Mouse (Mus musculus) heart, embryonic 14.5 days (tissue): ENCODE data around the gene Dusp2. TPM values are rescaled to one million over a fixed set of nuclear protein-coding genes. Genes with fewer than 3 reads are reported as not detected.
A peak's percentile ranks its signal among the peaks of the same experiment; 100 is the strongest.

Source experiments
- ATAC-seq: fragments of 200-750 bp; cut with Nextera tagmentation; 2 replicates; pipeline ENCODE4 v1.8.0; 2017; ENCODE audit warnings: low read depth, moderate TSS enrichment; ENCODE audit not compliant: insufficient number of reproducible peaks, insufficient read depth, low FRiP score
- H3K27ac ChIP-seq, 2 experiments: fragments of 200-500 bp in 1 of 2; fragments of 300-500 bp in 1 of 2; sonication (generic) in 1 of 2; replicated peaks in 1 of 2; 2 replicates each; pipeline ENCODE4 v1.5.1; 2012 to 2014; ENCODE audit warnings: low read depth in 2 of 2, low read length in 2 of 2, control low read depth in 1 of 2, mild to moderate bottlenecking in 1 of 2, mixed read lengths in 1 of 2; ENCODE audit not compliant: control insufficient read depth in 1 of 2, insufficient read depth in 1 of 2
- H3K27me3 ChIP-seq: fragments of 300-500 bp; sonication (generic); 2 replicates; pipeline ENCODE4 v1.6.1; 2014; ENCODE audit warnings: mild to moderate bottlenecking, low read length, control low read depth; ENCODE audit not compliant: control insufficient read depth, insufficient read depth
- H3K36me3 ChIP-seq: fragments of 300-500 bp; sonication (generic); 2 replicates; pipeline ENCODE4 v1.6.1; 2014; ENCODE audit warnings: mild to moderate bottlenecking, control low read depth, low read length, mixed read lengths; ENCODE audit not compliant: control insufficient read depth, insufficient read depth
- H3K4me1 ChIP-seq, 2 experiments: fragments of 200-500 bp in 1 of 2; fragments of 300-500 bp in 1 of 2; sonication (generic) in 1 of 2; 2 replicates each; pipeline ENCODE4 v1.6.1; 2012 to 2014; ENCODE audit warnings: low read length in 2 of 2, control low read depth in 1 of 2, mixed read lengths in 1 of 2; ENCODE audit not compliant: control insufficient read depth in 2 of 2, insufficient read depth in 2 of 2
- H3K4me2 ChIP-seq: fragments of 300-500 bp; sonication (generic); 2 replicates; pipeline ENCODE4 v1.6.1; 2014; ENCODE audit warnings: mild to moderate bottlenecking, low read length
- H3K4me3 ChIP-seq, 2 experiments: fragments of 200-500 bp in 1 of 2; fragments of 300-500 bp in 1 of 2; sonication (generic) in 1 of 2; 2 replicates each; pipeline ENCODE4 v1.5.1; 2012 to 2014; ENCODE audit warnings: low read length in 2 of 2, mild to moderate bottlenecking in 2 of 2, control low read depth in 1 of 2, low read depth in 1 of 2, moderate library complexity in 1 of 2; ENCODE audit not compliant: control insufficient read depth in 1 of 2, insufficient read depth in 1 of 2
- H3K9ac ChIP-seq: fragments of 300-500 bp; sonication (generic); 2 replicates; pipeline ENCODE4 v1.6.1; 2014; ENCODE audit warnings: mild to moderate bottlenecking, low read length
- H3K9me3 ChIP-seq: fragments of 300-500 bp; sonication (generic); 2 replicates; pipeline ENCODE4 v1.6.1; 2016; ENCODE audit warnings: low read length, control low read depth; ENCODE audit not compliant: control insufficient read depth
- WGBS: fragments of 180-500 bp; shearing (Covaris S2); extraction: QIAGEN DNeasy Blood & Tissue Kit; methylation state at CpG from one replicate; pipeline ENCODE4 v1.1.7; 2014; 5-methylcytosine and 5-hydroxymethylcytosine counted together
- polyA plus RNA-seq: library from polyadenylated mRNA; unstranded; fragments of >200 nt; fragmentation: Nextera tagmentation; extraction: Ambion mirVana; gene quantifications from 2 replicates; pipeline ENCODE4 v1.2.1, GENCODE M21; 2014

The Dusp2 gene
- polyA plus RNA-seq, 1 experiment from 2014 or later = 15.9 TPM

DNA sequence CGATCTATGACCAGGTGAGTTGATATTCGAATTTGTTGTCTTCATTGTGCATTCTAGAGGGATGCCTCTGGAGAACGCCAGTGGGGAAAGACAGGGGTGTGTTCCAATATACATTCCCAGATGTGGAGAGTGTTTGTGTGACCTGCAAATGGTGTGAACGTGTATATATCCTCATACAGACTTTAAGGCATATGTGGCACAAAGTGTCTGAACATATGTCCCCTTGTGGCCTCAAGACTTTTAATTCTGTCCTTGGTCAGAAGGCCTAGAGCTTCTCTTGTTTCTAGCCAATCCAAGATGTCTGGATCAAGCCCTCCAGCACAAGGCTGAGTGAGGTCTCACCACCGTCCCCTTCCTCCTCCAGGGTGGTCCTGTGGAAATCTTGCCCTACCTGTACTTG is 926 bp downstream of the Dusp2 start:
- ATAC-seq = no peak
- peak overlapping the region; percentile 56 to 66 for H3K4me3 ChIP-seq
- H3K27ac ChIP-seq = peak overlapping the region in 1 of 2 experiments; percentile 45; a peak in 1 of 4 replicates
- H3K4me2 ChIP-seq = peak overlapping the region; percentile 96
- no peaks in the 10 kb centered on the region for H3K36me3 ChIP-seq
- peak overlapping the region; percentile 75 for H3K9ac ChIP-seq
- 32% methylated on average over 5 of the region's 5 CpGs for WGBS
- H3K9me3 ChIP-seq = no peaks in the 10 kb centered on the region
- H3K27me3 ChIP-seq = peaks cover 8% of the 10 kb centered on the region; the same call in 1 of the 2 replicates
- peaks cover 25 to 35% of the 10 kb centered on the region in 2 experiments for H3K4me1 ChIP-seq

DNA sequence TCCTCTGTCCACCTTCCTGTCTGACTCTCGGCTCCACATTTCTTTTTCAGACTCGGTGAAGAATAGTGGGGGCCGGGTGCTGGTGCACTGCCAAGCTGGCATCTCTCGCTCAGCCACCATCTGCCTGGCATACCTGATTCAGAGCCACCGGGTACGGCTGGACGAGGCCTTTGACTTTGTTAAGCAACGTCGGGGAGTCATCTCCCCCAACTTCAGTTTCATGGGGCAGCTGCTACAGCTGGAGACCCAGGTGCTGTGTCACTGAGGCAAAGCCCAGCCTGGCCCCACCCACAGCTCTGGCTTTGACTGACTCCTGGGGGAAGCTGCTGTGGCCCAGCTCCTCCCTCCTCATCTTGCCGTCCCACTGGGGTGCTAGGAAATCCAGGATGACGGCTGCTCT is 1.6 kb downstream of the Dusp2 start:
- Histone ChIP-seq H3K27me3 (peaks cover 8% of the 10 kb centered on the region; the same call in 1 of the 2 replicates), H3K9me3 (no peaks in the 10 kb centered on the region), H3K4me3 (peak overlapping the region; percentile 56 to 66), H3K36me3 (no peaks in the 10 kb centered on the region), H3K9ac (peak overlapping the region; percentile 75; the same call in 1 of the 2 replicates), H3K4me1 (peaks cover 25 to 35% of the 10 kb centered on the region in 2 experiments), H3K27ac (no peak overlapping the region), H3K4me2 (peak overlapping the region; percentile 96)
- WGBS = 56% methylated on average over 11 of the region's 11 CpGs
- no peak for ATAC-seq

DNA sequence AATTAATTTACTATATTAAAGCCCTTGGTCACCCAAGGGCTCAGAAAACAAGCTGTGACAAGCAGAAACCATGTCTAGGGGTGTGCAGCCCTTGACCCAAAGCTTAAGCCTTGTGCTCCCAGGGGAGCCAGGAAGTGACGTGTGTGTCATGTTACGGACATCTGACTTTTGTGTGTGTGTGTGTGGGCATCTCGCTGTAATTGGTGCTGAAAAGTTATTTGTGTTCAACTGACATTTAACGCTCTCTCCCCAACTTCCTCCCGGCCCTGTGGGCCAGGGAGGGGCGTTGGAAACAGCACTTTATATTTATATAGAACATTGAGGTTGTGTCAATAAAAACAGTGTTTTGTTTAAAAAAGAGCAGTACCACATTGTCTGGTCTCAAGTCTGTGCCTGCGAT is 2.1 kb downstream of the Dusp2 start:
- H3K4me3 ChIP-seq = peak overlapping the region; percentile 21 to 66; a peak in 2 of 4 replicates
- H3K27ac ChIP-seq = no peak overlapping the region
- peaks cover 8% of the 10 kb centered on the region; the same call in 1 of the 2 replicates for H3K27me3 ChIP-seq
- H3K9me3 ChIP-seq = no peaks in the 10 kb centered on the region
- no peaks in the 10 kb centered on the region for H3K36me3 ChIP-seq
- 62% methylated on average over 7 of the region's 7 CpGs for WGBS
- ATAC-seq = no peak
- H3K4me1 ChIP-seq = peaks cover 21 to 31% of the 10 kb centered on the region in 2 experiments
- no peak overlapping the region for H3K9ac ChIP-seq
- H3K4me2 ChIP-seq = peak overlapping the region; percentile 96

DNA sequence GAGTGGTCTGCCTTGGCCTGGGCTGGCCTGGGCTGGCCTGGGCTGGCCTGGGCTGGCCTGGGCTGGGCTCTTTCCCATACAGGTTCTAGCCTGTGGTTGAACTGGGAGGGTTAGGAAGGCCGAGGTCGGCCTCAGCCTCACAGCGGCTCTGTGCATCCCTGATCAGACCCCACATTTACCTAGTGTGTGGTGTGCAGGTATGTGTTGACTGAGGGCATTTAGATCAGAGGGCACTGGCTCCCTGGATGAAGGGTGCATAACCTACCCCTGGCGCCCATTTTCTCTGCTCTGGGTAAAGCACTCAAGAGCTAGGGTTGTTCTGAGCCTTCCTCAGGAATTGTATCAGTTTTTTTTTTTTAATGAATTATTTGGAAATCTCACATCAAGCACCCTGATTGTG is 2.5 kb downstream of the Dusp2 start, which contains the start of gene Astl:
TSS of gene Astl (plus strand) at position 224 of the 400 bp plus-strand sequence.
- 76% methylated on average over 4 of the region's 4 CpGs for WGBS
- Histone ChIP-seq H3K4me2 (peak within 1 kb of the TSS; percentile 96), H3K4me3 (peak within 1 kb of the TSS; percentile 56 to 66), H3K9ac (peak within 1 kb of the TSS; percentile 75; the same call in 1 of the 2 replicates), H3K4me1 (peaks cover 16 to 27% of the 10 kb centered on the region in 2 experiments), H3K27ac (no peak within 1 kb of the TSS), H3K27me3 (peaks cover 10% of the 10 kb centered on the region; the same call in 1 of the 2 replicates), H3K9me3 (no peaks in the 10 kb centered on the region), H3K36me3 (no peaks in the 10 kb centered on the region)
- ATAC-seq = no peak

DNA sequence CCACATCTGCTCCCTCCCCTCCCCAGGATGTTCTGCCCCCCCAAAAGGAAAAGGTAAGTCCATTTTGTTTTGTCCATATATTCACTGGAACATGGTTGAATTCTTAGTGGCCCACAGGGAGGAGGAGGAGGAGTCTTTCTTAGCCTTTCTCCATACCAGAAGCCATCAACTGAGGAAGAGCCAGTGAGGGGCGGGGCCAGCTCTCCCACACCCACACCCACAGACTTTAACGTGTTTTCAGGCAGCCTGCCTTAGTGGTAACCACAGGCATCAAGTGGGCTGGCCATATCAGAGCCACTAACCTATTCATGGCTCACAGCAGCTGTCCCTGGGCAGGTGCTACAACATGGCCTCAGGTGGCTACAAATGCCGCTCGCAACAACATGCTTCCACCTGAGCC is 2.9 kb downstream of the Dusp2 start:
- Histone ChIP-seq H3K4me3 (no peak overlapping the region), H3K9ac (no peak overlapping the region), H3K9me3 (no peaks in the 10 kb centered on the region), H3K27me3 (peaks cover 10% of the 10 kb centered on the region; the same call in 1 of the 2 replicates), H3K4me1 (peaks cover 14 to 22% of the 10 kb centered on the region in 2 experiments), H3K27ac (no peak overlapping the region), H3K36me3 (no peaks in the 10 kb centered on the region), H3K4me2 (no peak overlapping the region)
- ATAC-seq = no peak
- WGBS = 67% methylated on average over 4 of the region's 4 CpGs

DNA sequence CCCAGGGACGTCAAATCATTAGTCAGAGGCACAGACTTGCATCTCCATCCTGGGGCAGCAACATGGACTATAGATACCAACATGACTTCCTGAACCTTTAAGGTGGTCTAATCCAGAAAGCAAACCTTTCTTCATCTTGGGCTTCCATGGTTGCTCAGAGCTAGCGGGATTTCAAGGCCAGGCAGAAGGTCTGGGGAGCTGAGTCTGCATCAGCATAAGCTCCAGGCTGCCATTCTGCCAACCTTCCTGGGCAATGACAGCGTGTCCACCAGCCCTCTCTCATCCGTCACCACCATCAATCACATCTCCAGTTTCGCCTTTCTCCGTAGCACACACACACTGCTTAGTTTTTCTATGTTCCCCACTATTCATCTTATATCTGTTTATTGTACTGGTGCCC is 3.3 kb downstream of the Dusp2 start:
- no peak overlapping the region for H3K4me3 ChIP-seq
- 49% methylated on average over 6 of the region's 6 CpGs for whole genome bisulfite sequencing
- no peak for ATAC-seq

DNA sequence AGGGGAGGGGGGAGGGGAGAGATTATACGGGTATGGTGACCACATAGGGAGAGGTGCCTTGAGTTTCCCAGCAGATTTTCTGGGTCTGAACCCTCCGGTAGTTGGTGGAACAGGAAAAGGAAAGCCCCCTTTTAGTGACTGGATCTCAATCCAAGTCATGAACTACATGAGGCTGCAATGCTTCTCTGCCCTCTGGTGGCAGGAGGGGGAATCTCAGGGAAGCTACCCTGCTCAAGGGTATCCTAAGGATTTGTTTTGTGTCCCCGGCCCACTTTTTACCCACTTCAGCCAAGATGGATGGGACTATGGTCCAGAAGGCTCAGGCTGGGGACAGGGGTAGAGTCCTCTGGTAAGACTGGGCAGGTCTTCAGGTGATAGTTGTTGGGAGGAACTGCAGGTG is 5.2 kb downstream of the Dusp2 start:
- no peak for ATAC-seq
- 0 out of 2 replicates have a peak, but pooled peaks cover 10% of the 10 kb centered on the region for H3K27me3 ChIP-seq
- H3K4me3 ChIP-seq = no peak overlapping the region
- H3K4me2 ChIP-seq = no peak overlapping the region
- peaks cover 4 to 5% of the 10 kb centered on the region in 2 experiments; a peak in 2 of 4 replicates for H3K4me1 ChIP-seq
- no peaks in the 10 kb centered on the region for H3K36me3 ChIP-seq
- no peak overlapping the region for H3K27ac ChIP-seq
- WGBS = 12% methylated on average over 3 of the region's 3 CpGs
- H3K9ac ChIP-seq = no peak overlapping the region
- no peaks in the 10 kb centered on the region for H3K9me3 ChIP-seq

More for the DNA sequence above, 3.3 kb downstream of the Dusp2 start:
- H3K9ac ChIP-seq = no peak overlapping the region
- H3K9me3 ChIP-seq = no peaks in the 10 kb centered on the region
- peaks cover 10% of the 10 kb centered on the region; the same call in 1 of the 2 replicates for H3K27me3 ChIP-seq
- H3K4me1 ChIP-seq = peaks cover 11 to 19% of the 10 kb centered on the region in 2 experiments
- H3K36me3 ChIP-seq = no peaks in the 10 kb centered on the region
- no peak overlapping the region for H3K4me2 ChIP-seq
- H3K27ac ChIP-seq = no peak overlapping the region

DNA sequence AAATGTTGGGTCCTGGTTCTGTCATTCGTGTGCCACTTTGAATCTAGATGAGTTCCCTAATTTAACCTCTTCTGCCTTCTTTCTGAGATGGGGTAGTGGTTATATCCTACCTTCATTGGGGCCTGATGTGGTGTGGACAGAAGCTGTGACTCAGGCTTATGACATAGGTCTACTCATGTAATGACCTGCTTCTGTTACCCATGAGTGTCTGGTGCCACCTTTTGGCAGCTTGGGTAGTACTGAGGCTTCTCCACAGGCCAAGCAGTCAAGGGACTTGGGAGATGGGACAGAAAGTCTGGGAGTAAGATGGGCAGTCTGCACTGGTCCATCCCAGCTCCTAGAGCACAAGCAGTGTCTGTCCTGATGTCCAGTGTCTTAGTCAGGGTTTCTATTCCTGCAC is 10.4 kb downstream of the Dusp2 start:
- no peaks in the 10 kb centered on the region for H3K36me3 ChIP-seq

More for the DNA sequence above, 10.4 kb downstream of the Dusp2 start:
- no peak overlapping the region for H3K9ac ChIP-seq
- H3K27me3 ChIP-seq = 0 out of 2 replicates have a peak, but pooled peaks cover 2% of the 10 kb centered on the region
- H3K4me1 ChIP-seq = no peaks in the 10 kb centered on the region
- no peak overlapping the region for H3K4me2 ChIP-seq
- no peak for ATAC-seq
- no peak overlapping the region for H3K27ac ChIP-seq
- no peaks in the 10 kb centered on the region for H3K9me3 ChIP-seq
- H3K4me3 ChIP-seq = no peak overlapping the region
- 58% methylated on average over 1 of the region's 1 CpGs for WGBS
